Mouse (Mus musculus) bone marrow macrophage, adult 2 months (primary cell): ENCODE measurements around the gene Gm8251. TPM values are rescaled to one million over a fixed set of nuclear protein-coding genes. Genes with fewer than 3 reads are reported as not detected.
A peak's percentile ranks its signal among the peaks of the same experiment; 100 is the strongest.
"Not testable (repeated sequence)": the region's sequence is repeated elsewhere in the genome, so short reads cannot be mapped to it uniquely, and the experiment has no call there.

Experiments
- H3K27ac ChIP-seq: 2 replicates; pipeline ENCODE4 v1.5.1; 2012; ENCODE audit warnings: low read depth, low read length; ENCODE audit not compliant: insufficient read depth
- H3K4me1 ChIP-seq: 2 replicates; pipeline ENCODE4 v1.6.1; 2012; ENCODE audit warnings: low read length; ENCODE audit not compliant: control insufficient read depth, insufficient read depth
- H3K4me3 ChIP-seq: 2 replicates; pipeline ENCODE4 v1.5.1; 2012; ENCODE audit warnings: mild to moderate bottlenecking, low read length, moderate library complexity; ENCODE audit not compliant: insufficient read depth
- CTCF ChIP-seq: IDR thresholded peaks from 2 replicates; pipeline ENCODE4 v1.5.1; 2012; ENCODE audit warnings: low read depth, mild to moderate bottlenecking, low read length, moderate library complexity
- POLR2A ChIP-seq: IDR thresholded peaks from 2 replicates; pipeline ENCODE4 v1.6.1; 2012; ENCODE audit warnings: mild to moderate bottlenecking, low read depth, low read length, borderline replicate concordance
- polyA plus RNA-seq: library from polyadenylated mRNA; stranded (reverse); fragments of >200 nt; gene quantifications from 2 replicates; pipeline ENCODE4 v1.2.4, GENCODE M21; 2012; ENCODE audit not compliant: missing spikeins, insufficient read depth, insufficient read length

Gm8251 gene
- polyA plus RNA-seq: not detected in 2 replicates

- H3K4me1 ChIP-seq: no peaks in the 10 kb centered on the region
- TF ChIP-seq POLR2A: no peak
- no peak for TF ChIP-seq CTCF
- H3K4me3 ChIP-seq: no peak within 1 kb of the TSS
- H3K27ac ChIP-seq: no peak within 1 kb of the TSS
Measured at GRCm38 (mm10) chr1:44061836-44062235, at the start of gene Gm8251. Gene Gm8251 (minus strand): TSS chr1:44061936.

- TF ChIP-seq POLR2A: no peak
- TF ChIP-seq CTCF: no peak
- H3K4me3 ChIP-seq: peak overlapping the region; percentile 67; the same call in 1 of the 2 replicates
- H3K27ac ChIP-seq: no peak overlapping the region
Measured at GRCm38 (mm10) chr1:44102939-44103338, 41.2 kb upstream of the Gm8251 start.

DNA sequence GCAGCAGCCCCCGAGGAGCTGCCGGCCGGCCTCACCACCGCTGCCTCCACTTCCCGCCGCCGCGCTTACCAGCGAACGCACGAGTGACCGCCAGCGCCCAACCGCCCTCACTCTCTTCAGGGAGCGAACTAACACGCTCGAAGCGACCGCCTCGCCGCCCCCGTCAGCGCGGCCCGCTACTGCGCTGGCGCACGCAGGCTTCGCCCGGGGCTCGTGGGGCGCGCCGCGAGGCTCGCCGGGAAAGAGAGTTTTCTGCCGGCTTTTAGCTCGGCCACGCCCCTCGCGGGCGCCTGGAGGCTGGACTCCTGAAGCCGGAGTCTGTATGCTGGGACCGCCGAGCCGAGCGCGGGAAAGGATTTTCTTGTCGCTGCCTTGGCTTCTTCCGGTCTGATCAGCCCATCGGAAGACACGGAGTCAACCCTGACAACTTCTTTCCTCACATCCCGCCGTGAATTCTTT lies 40.6 kb upstream of the Gm8251 start, which contains the start of gene Tex30:
TSS of gene Tex30 (minus strand) at position 183 of the 459 bp plus-strand sequence.
- TF ChIP-seq CTCF (no peak), POLR2A (no peak)
- H3K4me1 ChIP-seq: peaks cover 7% of the 10 kb centered on the region
- H3K27ac ChIP-seq: peak within 1 kb of the TSS; percentile 58
- H3K4me3 ChIP-seq: peak within 1 kb of the TSS; percentile 96

More at GRCm38 (mm10) chr1:44102939-44103338, 41.2 kb upstream of the Gm8251 start:
- peaks cover 7% of the 10 kb centered on the region for H3K4me1 ChIP-seq

GRCm38 (mm10) chr1:44101448-44102225 lies 39.9 kb upstream of the Gm8251 start:
- TF ChIP-seq POLR2A (no peak), CTCF (no peak)
- Histone ChIP-seq H3K4me1 (peaks cover 7% of the 10 kb centered on the region), H3K4me3 (peak overlapping the region; percentile 96), H3K27ac (peak overlapping the region; percentile 58)

GRCm38 (mm10) chr1:44064625-44065024 lies 2.9 kb upstream of the Gm8251 start:
- no peak for TF ChIP-seq CTCF
- no peak for TF ChIP-seq POLR2A
- no peaks in the 10 kb centered on the region; the same call in 1 of the 2 replicates for H3K4me1 ChIP-seq
- H3K4me3 ChIP-seq: no peak overlapping the region
- no peak overlapping the region for H3K27ac ChIP-seq

- Histone ChIP-seq H3K4me3 (no peak overlapping the region), H3K4me1 (no peaks in the 10 kb centered on the region)
- TF ChIP-seq CTCF (no peak), POLR2A (no peak)
Measured at GRCm38 (mm10) chr1:44063439-44063838, 1.7 kb upstream of the Gm8251 start.

DNA sequence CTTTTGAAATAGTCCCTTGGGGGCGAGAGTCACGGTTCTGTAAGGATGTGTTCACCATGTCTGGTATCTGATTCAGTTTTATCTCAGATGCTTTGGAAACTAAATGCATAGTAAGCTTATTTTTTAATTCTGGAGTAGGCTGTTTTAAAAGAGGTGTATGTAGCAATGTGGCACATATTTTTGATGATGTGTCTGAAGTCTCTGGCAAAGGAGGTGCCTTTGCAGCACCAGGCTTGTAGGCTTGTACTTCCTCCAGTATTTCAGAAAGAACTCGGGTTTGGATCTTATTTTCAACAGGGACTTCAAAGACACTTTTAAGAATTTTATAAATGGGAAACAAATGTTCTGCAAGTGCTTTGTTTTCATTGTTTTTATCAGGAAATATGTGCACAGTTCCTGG lies 3.9 kb downstream of the Gm8251 start:
- TF ChIP-seq POLR2A (no peak), CTCF (no peak)
- no peak overlapping the region for H3K4me3 ChIP-seq
- H3K27ac ChIP-seq: no peak overlapping the region
- H3K4me1 ChIP-seq: no peaks in the 10 kb centered on the region

More at GRCm38 (mm10) chr1:44063439-44063838, 1.7 kb upstream of the Gm8251 start:
- H3K27ac ChIP-seq: no peak overlapping the region

- Histone ChIP-seq H3K4me1 (no peaks in the 10 kb centered on the region), H3K4me3 (no peak overlapping the region), H3K27ac (no peak overlapping the region)
- no peak for TF ChIP-seq POLR2A
Measured at GRCm38 (mm10) chr1:44046556-44046955, 15.2 kb downstream of the Gm8251 start.

DNA sequence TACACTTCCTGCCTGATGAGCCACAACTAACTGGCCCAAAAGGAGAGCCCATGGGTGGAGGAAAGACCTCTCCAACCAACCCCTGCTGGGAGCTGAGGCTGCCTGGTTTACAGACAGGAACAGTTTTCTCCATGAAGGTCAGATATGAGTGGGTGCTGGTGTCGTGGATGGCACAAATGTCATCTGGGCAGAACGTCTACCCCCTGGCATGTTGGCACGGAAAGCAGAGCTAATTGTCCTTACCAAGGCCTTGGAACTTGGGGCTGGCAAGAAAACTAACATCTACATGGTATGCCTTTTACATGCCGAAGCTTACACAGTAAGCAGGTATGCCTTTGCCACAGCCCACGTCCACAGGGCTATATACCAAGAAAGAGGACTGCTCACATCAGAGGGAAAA lies 16.0 kb downstream of the Gm8251 start:
- H3K27ac ChIP-seq, H3K4me1 ChIP-seq, H3K4me3 ChIP-seq: not testable (repeated sequence)

- TF ChIP-seq POLR2A (no peak), CTCF (no peak)
- 0 out of 2 replicates have a peak, but pooled peaks cover 2% of the 10 kb centered on the region for H3K4me1 ChIP-seq
Measured at GRCm38 (mm10) chr1:44042555-44042915, 19.2 kb downstream of the Gm8251 start.

More at GRCm38 (mm10) chr1:44042555-44042915, 19.2 kb downstream of the Gm8251 start:
- Histone ChIP-seq H3K4me3 (peak overlapping the region; percentile 58), H3K27ac (no peak overlapping the region)
